Mouse (Mus musculus) heart, adult 8-10 months (tissue): ENCODE data around the gene Slc9a5. TPM values are rescaled to one million over a fixed set of nuclear protein-coding genes. Genes with fewer than 3 reads are reported as not detected.

ENCODE experiments used
- DNase-seq: peaks from one replicate; pipeline ENCODE4 v3.0.0; 2022; ENCODE audit warnings: low spot score
- microRNA-seq: library from miRNA; unstranded; fragments of <30 nt; microRNA quantifications from one replicate; pipeline ENCODE4 v1.2.0, GENCODE M21; 2022
- total RNA-seq, 4 experiments: library from RNA; stranded (reverse); gene quantifications; 2 replicates each; pipeline ENCODE4 v1.2.4; 2022

Gene Slc9a5
- total RNA-seq, 4 experiments from 2014 or later, result 0.41 to 0.79 (median 0.48) TPM

- DNase-seq, result no peak
These were observed 57.8 kb downstream of the Slc9a5 start for GRCm38 (mm10) chr8:105406416-105406815.

DNA sequence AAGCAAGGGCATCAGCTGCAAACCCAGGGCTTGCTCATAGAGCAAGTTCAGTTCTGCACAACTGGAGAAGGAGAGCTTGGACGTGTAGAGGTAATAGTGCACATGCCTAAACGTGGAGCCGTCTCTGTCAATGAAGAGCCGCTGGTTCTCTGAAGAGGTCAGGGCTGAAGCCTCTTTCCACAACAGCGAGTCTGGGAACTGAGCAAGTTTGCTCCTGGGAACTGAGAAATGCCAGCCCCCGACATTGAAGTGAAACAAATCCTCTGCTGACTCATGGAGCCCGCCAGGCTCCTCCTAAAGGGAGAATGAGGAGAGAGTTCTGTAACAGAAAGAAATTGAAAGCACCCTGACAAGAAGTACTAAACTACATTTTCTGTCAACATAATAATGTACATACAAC, 59.7 kb downstream of the Slc9a5 start:
- DNase-seq, result no peak

GRCm38 (mm10) chr8:105409947-105410346, 61.3 kb downstream of the Slc9a5 start:
- DNase-seq, result no peak

DNA sequence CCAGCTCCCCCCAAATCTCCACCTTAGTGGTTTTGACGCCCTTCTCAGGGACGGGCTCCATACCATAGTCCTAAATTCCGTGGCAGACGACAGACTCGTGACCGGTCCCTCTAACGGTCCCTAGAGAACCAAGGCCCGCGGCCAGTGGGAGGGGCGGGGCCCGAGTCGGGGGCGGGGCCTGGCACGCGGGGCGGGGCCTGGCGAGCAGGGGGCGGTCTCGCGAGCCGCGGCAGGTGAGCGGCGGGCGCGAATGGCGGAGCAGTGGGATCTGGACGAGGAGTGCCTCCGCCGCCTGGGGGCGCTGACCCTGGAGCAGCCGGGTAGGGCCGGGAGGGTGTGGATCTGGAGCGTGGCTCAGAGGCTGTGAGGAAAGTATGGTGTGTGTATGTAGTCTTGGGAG, 64.7 kb downstream of the Slc9a5 start, which contains the start of the genes Kctd19 and Lrrc36:
Gene Kctd19, minus strand, starts transcription at position 112 of the 400 bp plus-strand sequence.
Gene Lrrc36, plus strand, starts transcription at position 181 of the 400 bp plus-strand sequence.
- DNase-seq, result no peak

DNA sequence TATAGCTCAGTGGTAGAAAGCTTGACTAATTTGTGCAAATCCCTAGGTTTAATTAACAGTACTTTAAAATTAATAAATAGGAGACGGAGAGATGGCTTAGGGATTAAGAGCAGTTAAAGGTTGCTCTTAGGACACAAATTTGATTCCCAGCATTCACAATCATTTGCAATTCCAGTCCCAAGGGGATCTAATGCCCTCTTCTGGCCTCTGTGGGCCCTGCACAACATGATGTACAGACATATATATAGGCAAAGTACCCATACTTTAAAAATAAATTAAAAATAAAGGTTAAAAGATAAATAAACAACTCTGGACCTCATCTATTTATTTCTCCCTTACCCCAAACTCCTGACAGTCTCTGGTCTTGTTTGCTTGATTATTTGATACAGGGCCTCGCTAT, 70.3 kb downstream of the Slc9a5 start:
- no peak for DNase-seq

Small RNA genes within 50 kb of the gene (microRNA-seq; reads per million reads assigned to microRNA genes)
- gene Gm27320, result not detected
- 1,878 reads per million, percentile 87 among the genes with 10 or more reads in this experiment for gene Mir328

Other genes starting within 250 kb of the Slc9a5 start
- not detected for gene Ces4a, start 217.0 kb upstream of the Slc9a5 start, total RNA-seq
- 10 to 100 TPM; 19.2 to 21.8 (median 21.0) TPM for gene Cbfb, start 178.2 kb upstream of the Slc9a5 start, total RNA-seq
- gene D230025D16Rik, start 123.7 kb upstream of the Slc9a5 start, total RNA-seq, result 10 to 100 TPM; 14.4 to 20.9 (median 17.4) TPM
- 1 to 10 TPM; 2.5 to 3.8 (median 3.4) TPM for gene B3gnt9, start 93.7 kb upstream of the Slc9a5 start, total RNA-seq
- 1 to 10 TPM; 3.7 to 5.7 (median 5.2) TPM for gene Tradd, start 84.2 kb upstream of the Slc9a5 start, total RNA-seq
- 1 to 10 TPM; 2.0 to 2.6 (median 2.5) TPM for gene Fbxl8, start 84.2 kb upstream of the Slc9a5 start, total RNA-seq
- gene Hsf4, start 79.0 kb upstream of the Slc9a5 start, total RNA-seq, result 1 to 10 TPM; 3.3 to 5.0 (median 4.5) TPM
- gene Nol3, start 72.7 kb upstream of the Slc9a5 start, total RNA-seq, result 10 to 100 TPM; 23.7 to 28.3 (median 27.1) TPM
- gene 4931428F04Rik, start 59.0 kb upstream of the Slc9a5 start, total RNA-seq, result 1 to 10 TPM; 1.1 to 1.6 (median 1.5) TPM
- 1 to 10 TPM; 3.6 to 6.2 (median 4.8) TPM for gene Exoc3l, start 52.7 kb upstream of the Slc9a5 start, total RNA-seq
- gene E2f4, start 51.2 kb upstream of the Slc9a5 start, total RNA-seq, result 10 to 100 TPM; 18.7 to 21.9 (median 21.4) TPM
- gene Elmo3, start 43.2 kb upstream of the Slc9a5 start, total RNA-seq, result 1 to 10 TPM in 3 of 4 experiments, under 1 TPM in 1; 0.75 to 1.8 (median 1.3) TPM
- gene Lrrc29, start 22.6 kb upstream of the Slc9a5 start, total RNA-seq, result 1 to 10 TPM in 2 of 4 experiments, under 1 TPM in 2; 0.69 to 1.8 (median 1.1) TPM
- 10 to 100 TPM; 23.9 to 28.1 (median 26.0) TPM for gene Tmem208, start 22.5 kb upstream of the Slc9a5 start, total RNA-seq
- 1 to 10 TPM; 5.8 to 8.1 (median 6.3) TPM for gene Fhod1, start 890 bp upstream of the Slc9a5 start, total RNA-seq
- gene Plekhg4, start 24.4 kb downstream of the Slc9a5 start, total RNA-seq, result not detected
- gene Kctd19, start 64.7 kb downstream of the Slc9a5 start, total RNA-seq, result under 1 TPM in 3 of 4 experiments, not detected in 1; 0.11 to 0.31 (median 0.28) TPM
- gene Lrrc36, start 64.7 kb downstream of the Slc9a5 start, total RNA-seq, result under 1 TPM; 0.19 to 0.56 (median 0.45) TPM
- 10 to 100 TPM; 25.8 to 42.5 (median 34.9) TPM for gene Tppp3, start 122.7 kb downstream of the Slc9a5 start, total RNA-seq
- 10 to 100 TPM; 13.0 to 15.3 (median 13.5) TPM for gene Zdhhc1, start 148.1 kb downstream of the Slc9a5 start, total RNA-seq
- gene Hsd11b2, start 169.9 kb downstream of the Slc9a5 start, total RNA-seq, result under 1 TPM in 1 of 4 experiments, not detected in 3; 0.22 TPM
- gene Atp6v0d1, start 217.2 kb downstream of the Slc9a5 start, total RNA-seq, result 10 to 100 TPM; 41.6 to 53.8 (median 51.7) TPM